Mouse (Mus musculus): ENCODE measurements at regions not wholly inside any gene's neighbourhood (a gene's known extent, or its start where the extent isn't known, plus 50 kb on each side); places are given as distances from the start of the nearest gene placed in this dataset.

- H3K4me2 ChIP-seq: no peak overlapping the region
- WGBS (ENCODE audit: insufficient replicate concordance): 45% methylated on average over 4 of the region's 4 CpGs
- H3K9ac ChIP-seq: no peak overlapping the region
- H3K9me3 ChIP-seq (replicated peaks): no peaks in the 10 kb centered on the region
- H3K4me3 ChIP-seq (replicated peaks): no peak overlapping the region
- ATAC-seq (ENCODE audit: low read depth): no peak
- H3K27ac ChIP-seq: no peak overlapping the region
- no peaks in the 10 kb centered on the region for H3K4me1 ChIP-seq (replicated peaks)
- H3K36me3 ChIP-seq: no peaks in the 10 kb centered on the region
- no peaks in the 10 kb centered on the region for H3K27me3 ChIP-seq
- DNase-seq: no peak
These were observed 269.5 kb downstream of the Tmem38b start for GRCm38 (mm10) chr4:54095200-54095930.

- H3K9me3 ChIP-seq (replicated peaks): no peaks in the 10 kb centered on the region
- no peak overlapping the region for H3K9ac ChIP-seq
- no peak overlapping the region for H3K4me2 ChIP-seq
- WGBS (ENCODE audit: insufficient replicate concordance): 35% methylated on average over 2 of the region's 2 CpGs
- no peak overlapping the region for H3K27ac ChIP-seq
- no peak for DNase-seq
- no peaks in the 10 kb centered on the region for H3K36me3 ChIP-seq
- H3K4me1 ChIP-seq (replicated peaks): no peaks in the 10 kb centered on the region
- H3K4me3 ChIP-seq (replicated peaks): no peak overlapping the region
- no peaks in the 10 kb centered on the region for H3K27me3 ChIP-seq
- no peak for ATAC-seq (ENCODE audit: low read depth)
These were observed 271.7 kb downstream of the Tmem38b start for GRCm38 (mm10) chr4:54097543-54097942.

- Histone ChIP-seq H3K9ac (no peak overlapping the region), H3K4me3 (replicated peaks) (no peak overlapping the region), H3K27ac (no peak overlapping the region), H3K36me3 (no peaks in the 10 kb centered on the region), H3K27me3 (no peaks in the 10 kb centered on the region), H3K9me3 (replicated peaks) (no peaks in the 10 kb centered on the region), H3K4me1 (replicated peaks) (no peaks in the 10 kb centered on the region), H3K4me2 (no peak overlapping the region)
- DNase-seq (no peak), ATAC-seq (ENCODE audit: low read depth) (no peak)
These were observed 274.4 kb downstream of the Tmem38b start for GRCm38 (mm10) chr4:54100282-54100681.

- ATAC-seq (ENCODE audit: low read depth) (no peak), DNase-seq (no peak)
- Histone ChIP-seq H3K9ac (no peak overlapping the region), H3K9me3 (replicated peaks) (no peaks in the 10 kb centered on the region), H3K27me3 (no peaks in the 10 kb centered on the region), H3K36me3 (no peaks in the 10 kb centered on the region), H3K4me3 (replicated peaks) (no peak overlapping the region), H3K4me1 (replicated peaks) (no peaks in the 10 kb centered on the region), H3K4me2 (no peak overlapping the region), H3K27ac (no peak overlapping the region)
- 74% methylated on average over 4 of the region's 4 CpGs for WGBS (ENCODE audit: insufficient replicate concordance)
These were observed 281.1 kb downstream of the Tmem38b start for GRCm38 (mm10) chr4:54106976-54107375.

GRCm38 (mm10) chr4:54116310-54116709, 290.5 kb downstream of the Tmem38b start:
- no peaks in the 10 kb centered on the region for H3K4me1 ChIP-seq (replicated peaks)
- DNase-seq (no peak), ATAC-seq (ENCODE audit: low read depth) (no peak)
- H3K4me2 ChIP-seq: no peak overlapping the region
- H3K9me3 ChIP-seq (replicated peaks): no peaks in the 10 kb centered on the region
- no peak overlapping the region for H3K27ac ChIP-seq
- 38% methylated on average over 2 of the region's 2 CpGs for WGBS (ENCODE audit: insufficient replicate concordance)
- H3K27me3 ChIP-seq: no peaks in the 10 kb centered on the region
- no peak overlapping the region for H3K4me3 ChIP-seq (replicated peaks)
- no peak overlapping the region for H3K9ac ChIP-seq
- no peaks in the 10 kb centered on the region for H3K36me3 ChIP-seq

- H3K4me2 ChIP-seq: no peak overlapping the region
- 77% methylated on average over 6 of the region's 6 CpGs for WGBS (ENCODE audit: insufficient replicate concordance)
- H3K27ac ChIP-seq: no peak overlapping the region
- ATAC-seq (ENCODE audit: low read depth) (no peak), DNase-seq (no peak)
- no peaks in the 10 kb centered on the region for H3K27me3 ChIP-seq
- no peaks in the 10 kb centered on the region for H3K4me1 ChIP-seq (replicated peaks)
- H3K9ac ChIP-seq: no peak overlapping the region
- H3K9me3 ChIP-seq (replicated peaks): no peaks in the 10 kb centered on the region
- H3K4me3 ChIP-seq (replicated peaks): no peak overlapping the region
- H3K36me3 ChIP-seq: no peaks in the 10 kb centered on the region
These were observed 292.5 kb downstream of the Tmem38b start for GRCm38 (mm10) chr4:54118179-54118846.

- Histone ChIP-seq H3K4me1 (replicated peaks) (no peaks in the 10 kb centered on the region), H3K9me3 (replicated peaks) (no peaks in the 10 kb centered on the region), H3K9ac (no peak overlapping the region), H3K4me2 (no peak overlapping the region), H3K27me3 (no peaks in the 10 kb centered on the region), H3K4me3 (replicated peaks) (no peak overlapping the region), H3K27ac (no peak overlapping the region), H3K36me3 (no peaks in the 10 kb centered on the region)
- DNase-seq: no peak
- ATAC-seq (ENCODE audit: low read depth): no peak
- 55% methylated on average over 8 of the region's 8 CpGs for WGBS (ENCODE audit: insufficient replicate concordance)
These were observed 303.2 kb downstream of the Tmem38b start for GRCm38 (mm10) chr4:54128717-54129698.

- Histone ChIP-seq H3K36me3 (no peaks in the 10 kb centered on the region), H3K4me1 (replicated peaks) (no peaks in the 10 kb centered on the region), H3K27ac (no peak overlapping the region), H3K4me3 (replicated peaks) (no peak overlapping the region), H3K9ac (no peak overlapping the region), H3K4me2 (no peak overlapping the region), H3K9me3 (replicated peaks) (no peaks in the 10 kb centered on the region), H3K27me3 (no peaks in the 10 kb centered on the region)
- 69% methylated on average over 4 of the region's 4 CpGs for WGBS (ENCODE audit: insufficient replicate concordance)
- ATAC-seq (ENCODE audit: low read depth) (no peak), DNase-seq (no peak)
These were observed 330.3 kb downstream of the Tmem38b start for GRCm38 (mm10) chr4:54156146-54156545.

GRCm38 (mm10) chr4:54161337-54161993, 335.6 kb downstream of the Tmem38b start:
- H3K4me3 ChIP-seq (replicated peaks): no peak overlapping the region
- no peak for ATAC-seq (ENCODE audit: low read depth)
- DNase-seq: no peak
- no peak overlapping the region for H3K4me2 ChIP-seq
- no peaks in the 10 kb centered on the region for H3K27me3 ChIP-seq
- no peak overlapping the region for H3K9ac ChIP-seq
- WGBS (ENCODE audit: insufficient replicate concordance): 74% methylated on average over 9 of the region's 9 CpGs
- H3K27ac ChIP-seq: no peak overlapping the region
- no peaks in the 10 kb centered on the region for H3K9me3 ChIP-seq (replicated peaks)
- no peaks in the 10 kb centered on the region for H3K36me3 ChIP-seq
- no peaks in the 10 kb centered on the region for H3K4me1 ChIP-seq (replicated peaks)

- ATAC-seq (ENCODE audit: low read depth) (no peak), DNase-seq (no peak)
These were observed 336.5 kb downstream of the Tmem38b start for GRCm38 (mm10) chr4:54162308-54162707.

More at GRCm38 (mm10) chr4:54162308-54162707, 336.5 kb downstream of the Tmem38b start:
- no peaks in the 10 kb centered on the region for H3K36me3 ChIP-seq
- H3K27me3 ChIP-seq: no peaks in the 10 kb centered on the region
- no peaks in the 10 kb centered on the region for H3K4me1 ChIP-seq (replicated peaks)
- no peak overlapping the region for H3K9ac ChIP-seq
- no peak overlapping the region for H3K4me2 ChIP-seq
- H3K27ac ChIP-seq: no peak overlapping the region
- H3K4me3 ChIP-seq (replicated peaks): no peak overlapping the region
- WGBS (ENCODE audit: insufficient replicate concordance): 69% methylated on average over 8 of the region's 8 CpGs
- H3K9me3 ChIP-seq (replicated peaks): no peaks in the 10 kb centered on the region

All from liver, embryonic 13.5 days (tissue).